Mouse (Mus musculus) neural tube, embryonic 12.5 days (tissue): ENCODE results near the gene Dnaic1. TPM values are rescaled to one million over a fixed set of nuclear protein-coding genes. Genes with fewer than 3 reads are reported as not detected.
"Not testable (repeated sequence)": the region's sequence is repeated elsewhere in the genome, so short reads cannot be mapped to it uniquely, and the experiment has no call there.

Experiments
- ATAC-seq: fragments of 200-750 bp; cut with Nextera tagmentation; 2 replicates; pipeline ENCODE4 v1.8.0; 2017; ENCODE audit warnings: low read depth, mild to moderate bottlenecking, moderate TSS enrichment, moderate library complexity; ENCODE audit not compliant: low FRiP score
- H3K27ac ChIP-seq: fragments of 300-500 bp; sonication (generic); 2 replicates; pipeline ENCODE4 v1.5.1; 2016
- H3K27me3 ChIP-seq: fragments of 300-500 bp; sonication (generic); replicated peaks from 2 replicates; pipeline ENCODE4 v1.6.1; 2016; ENCODE audit warnings: mild to moderate bottlenecking
- H3K36me3 ChIP-seq: fragments of 300-500 bp; sonication (generic); 2 replicates; pipeline ENCODE4 v1.6.1; 2016; ENCODE audit warnings: mild to moderate bottlenecking
- H3K4me1 ChIP-seq: fragments of 300-500 bp; sonication (generic); 2 replicates; pipeline ENCODE4 v1.6.1; 2016
- H3K4me2 ChIP-seq: fragments of 300-500 bp; sonication (generic); replicated peaks from 2 replicates; pipeline ENCODE4 v1.6.1; 2016; ENCODE audit warnings: mild to moderate bottlenecking
- H3K4me3 ChIP-seq: fragments of 300-500 bp; sonication (generic); 2 replicates; pipeline ENCODE4 v1.5.1; 2016
- H3K9ac ChIP-seq: fragments of 300-500 bp; sonication (generic); 2 replicates; pipeline ENCODE4 v1.6.1; 2016; ENCODE audit warnings: mild to moderate bottlenecking
- H3K9me3 ChIP-seq: fragments of 300-500 bp; sonication (generic); 2 replicates; pipeline ENCODE4 v1.6.1; 2016; ENCODE audit warnings: mild to moderate bottlenecking
- WGBS: fragments of 180-500 bp; shearing (Covaris S2); methylation state at CpG from one replicate; pipeline ENCODE4 v1.1.7; 2016; 5-methylcytosine and 5-hydroxymethylcytosine counted together
- polyA plus RNA-seq: library from polyadenylated mRNA; unstranded; fragments of >200 nt; fragmentation: Nextera tagmentation; extraction: Ambion mirVana; gene quantifications from 2 replicates; pipeline ENCODE4 v1.2.1, GENCODE M21; 2016

The Dnaic1 gene
- polyA plus RNA-seq, 1 experiment from 2014 or later = 1.9 TPM

DNA sequence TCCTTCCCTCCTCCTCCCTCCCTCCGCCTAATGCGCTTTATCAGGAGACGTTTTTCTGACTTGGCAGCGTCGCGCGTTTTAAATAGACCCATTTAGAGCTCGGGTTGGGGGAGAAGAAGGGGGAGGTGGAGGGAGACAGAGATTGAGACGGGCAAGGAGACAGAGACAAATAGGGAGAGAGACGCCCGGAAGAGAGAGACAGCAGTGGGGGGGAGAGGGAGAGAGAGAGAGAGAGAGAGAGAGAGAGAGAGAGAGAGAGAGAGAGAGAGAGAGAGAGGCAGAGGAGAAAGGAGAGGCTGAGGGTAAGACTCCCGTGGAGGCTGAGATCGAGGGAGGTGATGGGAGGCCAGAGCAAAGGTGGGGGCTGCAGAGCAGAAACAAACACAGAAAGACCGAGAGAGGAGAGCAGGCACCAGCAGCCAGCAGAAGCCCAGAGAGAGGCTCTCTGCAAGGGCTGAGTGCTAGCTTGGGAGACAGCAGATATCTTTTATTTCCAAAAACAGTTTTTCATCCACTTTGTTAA lies 115.4 kb downstream of the Dnaic1 start:
- not testable (repeated sequence) for H3K27ac ChIP-seq, H3K9ac ChIP-seq, H3K36me3 ChIP-seq, H3K9me3 ChIP-seq, H3K4me3 ChIP-seq, H3K27me3 ChIP-seq
- H3K4me2 ChIP-seq = peak overlapping the region; percentile 32; the same call in 1 of the 2 replicates
- under 1% methylated on average over 13 of the region's 14 CpGs for WGBS
- peak; percentile 25; the same call in 1 of the 2 replicates for ATAC-seq
- H3K4me1 ChIP-seq = peaks cover 34% of the 10 kb centered on the region

DNA sequence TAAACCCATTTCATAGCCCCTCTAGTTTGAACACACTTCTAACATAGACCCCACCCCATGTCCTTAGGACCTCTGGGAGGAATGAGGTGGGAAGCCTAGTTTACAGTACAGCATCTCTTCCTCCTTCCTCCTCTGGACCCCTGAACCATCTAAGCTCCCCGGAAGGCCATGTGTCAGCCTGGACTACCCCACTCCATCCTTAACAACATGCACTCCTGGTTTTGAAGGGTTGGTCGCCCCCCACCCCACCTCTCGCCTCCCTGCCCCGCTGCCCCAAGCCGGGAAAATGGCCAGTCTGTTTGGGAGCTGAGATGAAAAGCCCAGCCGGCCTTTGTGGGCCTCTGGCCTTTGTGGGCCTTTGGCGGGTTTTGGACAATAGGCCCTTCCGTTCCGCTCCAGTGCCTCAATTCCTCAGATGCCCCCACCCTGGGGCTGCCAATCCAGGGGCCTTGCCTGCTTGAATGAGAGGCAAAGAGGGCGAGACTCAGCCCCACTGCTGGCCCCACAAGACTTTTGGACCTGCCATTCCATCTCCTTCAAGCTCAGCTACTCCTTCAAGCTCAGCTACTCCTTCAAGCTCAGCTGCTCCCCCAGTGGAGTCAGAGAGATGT lies 116.4 kb downstream of the Dnaic1 start:
- WGBS = 10% methylated on average over 10 of the region's 10 CpGs

More for the DNA sequence above, 116.4 kb downstream of the Dnaic1 start:
- H3K9me3 ChIP-seq, H3K27ac ChIP-seq, ATAC-seq, H3K27me3 ChIP-seq, H3K4me3 ChIP-seq, H3K4me2 ChIP-seq, H3K9ac ChIP-seq, H3K36me3 ChIP-seq: not testable (repeated sequence)
- peaks cover 26% of the 10 kb centered on the region for H3K4me1 ChIP-seq

Other genes starting within 250 kb of the Dnaic1 start
- 84.6 and 87.7 TPM in 2 replicates for gene Ubap1, start 220.8 kb upstream of the Dnaic1 start, polyA plus RNA-seq
- 10.0 TPM in 2 replicates for gene Kif24, start 104.9 kb upstream of the Dnaic1 start, polyA plus RNA-seq
- 54.3 and 57.6 TPM in 2 replicates for gene Nudt2, start 104.6 kb upstream of the Dnaic1 start, polyA plus RNA-seq
- 6.4 and 8.9 TPM in 2 replicates for gene AI464131, start 66.7 kb upstream of the Dnaic1 start, polyA plus RNA-seq
- gene 1110017D15Rik, start 52.4 kb upstream of the Dnaic1 start, polyA plus RNA-seq = 3.7 and 5.1 TPM in 2 replicates
- 17.4 and 18.3 TPM in 2 replicates for gene Fam219a, start 237 bp upstream of the Dnaic1 start, polyA plus RNA-seq
- 73.6 and 74.1 TPM in 2 replicates for gene Enho, start 70.5 kb downstream of the Dnaic1 start, polyA plus RNA-seq
- gene Cntfr, start 127.3 kb downstream of the Dnaic1 start, polyA plus RNA-seq = 32.8 and 36.4 TPM in 2 replicates
- gene Il11ra1, start 130.2 kb downstream of the Dnaic1 start, polyA plus RNA-seq = 73.3 and 79.5 TPM in 2 replicates
- 65.9 and 66.9 TPM in 2 replicates for gene Rpp25l, start 143.8 kb downstream of the Dnaic1 start, polyA plus RNA-seq
- 225 and 233 TPM in 2 replicates for gene Dctn3, start 153.4 kb downstream of the Dnaic1 start, polyA plus RNA-seq
- gene Arid3c, start 161.4 kb downstream of the Dnaic1 start, polyA plus RNA-seq = 1.4 and 1.5 TPM in 2 replicates
- 25.2 and 27.3 TPM in 2 replicates for gene Galt, start 185.5 kb downstream of the Dnaic1 start, polyA plus RNA-seq
- 60.7 and 63.7 TPM in 2 replicates for gene Sigmar1, start 186.4 kb downstream of the Dnaic1 start, polyA plus RNA-seq
- gene Ccl27a, start 204.5 kb downstream of the Dnaic1 start, polyA plus RNA-seq = 133 and 136 TPM in 2 replicates